Mouse (Mus musculus) urinary bladder, postnatal 0 days (tissue): Measurements from ENCODE around the gene Crygb. TPM values are rescaled to one million over a fixed set of nuclear protein-coding genes. Genes with fewer than 3 reads are reported as not detected.

Experiments
- polyA plus RNA-seq: library from polyadenylated mRNA; unstranded; fragments of >200 nt; fragmentation: Nextera tagmentation; extraction: Ambion mirVana; gene quantifications from 2 replicates; pipeline ENCODE4 v1.2.1, GENCODE M21; 2015

Crygb gene
- polyA plus RNA-seq: not detected in 2 replicates

DNA sequence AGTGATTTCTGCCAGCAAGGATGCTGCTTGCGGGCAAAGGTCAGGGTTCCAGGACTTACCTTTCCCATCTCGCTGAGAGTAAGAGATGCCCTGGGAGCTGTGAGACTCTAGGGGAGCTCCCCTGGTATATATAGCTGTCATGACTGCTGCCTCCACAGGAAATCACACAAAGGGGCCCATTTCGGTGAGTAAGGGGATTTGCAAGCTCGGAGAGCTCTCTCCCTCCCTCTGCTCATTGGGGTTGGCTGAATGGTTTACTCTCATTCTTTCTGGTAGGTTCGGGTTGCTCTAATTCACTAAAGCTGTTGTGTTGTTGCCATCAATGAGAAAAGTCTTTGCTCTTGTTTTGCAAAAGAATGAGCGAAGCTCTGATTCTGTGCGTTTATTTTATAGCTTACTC, at the start of gene Crygb:
Gene Crygb (minus strand): TSS at position 101 of the 400 bp plus-strand sequence.

DNA sequence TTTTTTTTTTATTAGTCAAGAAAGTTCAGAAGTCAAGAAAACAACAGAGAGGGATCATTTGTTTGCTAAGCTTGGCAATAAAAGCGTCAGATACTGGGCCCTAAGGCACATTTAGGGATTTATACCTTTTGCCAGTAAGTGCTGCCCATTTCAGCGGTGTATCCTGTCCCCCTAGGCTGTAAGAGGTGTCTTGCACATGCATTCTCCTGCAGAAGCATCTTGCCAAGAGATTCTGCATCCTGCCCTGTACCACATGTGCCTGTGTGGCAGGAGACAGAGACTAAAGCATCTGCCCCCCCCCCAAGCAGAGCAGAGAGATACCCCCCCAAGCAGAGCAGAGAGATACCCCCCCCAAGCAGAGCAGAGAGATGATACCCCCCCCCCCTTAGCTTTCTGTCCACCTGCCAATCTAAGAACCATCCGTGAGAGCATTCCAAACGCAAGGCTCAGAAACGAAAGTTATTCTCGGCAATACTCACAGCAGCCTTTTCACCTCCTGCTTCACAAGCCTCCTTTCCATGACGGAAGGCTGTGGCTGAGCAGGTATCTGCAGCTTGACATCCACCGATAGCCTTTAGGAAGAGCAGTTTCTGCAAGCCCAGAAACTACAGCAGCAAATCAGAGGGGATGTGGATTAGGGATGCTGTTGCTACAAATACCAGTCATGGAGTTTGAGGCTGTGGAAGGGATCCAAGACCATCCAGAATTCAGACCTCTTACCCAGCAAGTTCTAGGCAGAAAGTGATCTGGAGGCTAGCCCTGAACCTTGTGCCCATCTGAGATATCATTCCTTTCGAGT, 40.7 kb upstream of the Crygb start, which contains the start of gene D630023F18Rik:
Gene D630023F18Rik (minus strand): TSS at position 641 of the 799 bp plus-strand sequence.

GRCm38 (mm10) chr1:65119438-65119837, 37.4 kb upstream of the Crygb start, which contains the start of gene Gm28845:
Gene Gm28845 (minus strand): TSS chr1:65119558.

GRCm38 (mm10) chr1:65103273-65103672, 21.2 kb upstream of the Crygb start, which contains the start of gene Cryga:
Gene Cryga (minus strand): TSS chr1:65103373.

DNA sequence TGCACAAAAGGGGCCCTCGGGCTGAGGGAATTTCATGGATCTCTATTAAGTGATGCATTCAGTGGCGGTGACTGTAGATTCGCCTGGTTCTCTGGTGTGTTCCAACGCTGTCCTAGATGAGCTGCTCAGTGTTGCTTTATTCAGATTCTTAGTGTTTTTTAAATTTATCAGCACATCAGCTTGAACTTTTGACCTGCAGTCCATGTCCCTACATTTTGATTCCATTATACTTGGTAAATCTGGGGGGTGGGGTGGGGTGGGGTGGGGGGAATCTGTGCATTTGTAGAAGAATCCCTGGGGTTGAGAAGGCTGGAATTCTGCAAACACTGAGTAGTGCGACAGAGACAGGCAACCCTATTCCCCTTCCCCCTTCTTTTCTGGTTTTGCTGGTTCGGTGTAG, 8.5 kb downstream of the Crygb start, which contains the start of gene Crygc:
Gene Crygc (minus strand): TSS at position 101 of the 400 bp plus-strand sequence.

GRCm38 (mm10) chr1:65063352-65063751, 18.7 kb downstream of the Crygb start, which contains the start of gene Crygd:
Gene Crygd (minus strand): TSS chr1:65063452.

DNA sequence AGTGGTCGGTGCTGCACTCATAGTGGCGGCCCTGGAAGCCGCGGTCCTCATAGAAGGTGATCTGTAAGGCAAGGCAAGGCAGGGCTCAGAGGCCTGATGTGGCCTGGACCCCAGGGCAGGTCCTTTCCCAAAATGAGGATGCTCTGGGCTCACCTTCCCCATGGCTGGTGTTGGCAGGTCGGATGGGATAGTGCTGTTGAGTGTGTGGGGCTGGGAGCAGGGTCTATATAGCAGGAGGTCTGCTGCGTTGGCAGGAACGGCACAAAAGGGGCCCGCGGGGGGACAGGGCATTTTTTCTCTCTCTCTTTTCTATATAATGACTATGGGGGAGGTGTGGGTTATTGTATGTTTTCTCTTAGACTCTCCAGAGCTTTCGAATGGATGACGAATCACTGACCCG, 31.1 kb downstream of the Crygb start, which contains the start of gene Cryge:
Gene Cryge (minus strand): TSS at position 198 of the 400 bp plus-strand sequence.

GRCm38 (mm10) chr1:65032641-65033040, 49.4 kb downstream of the Crygb start, which contains the start of gene Akr1cl:
Gene Akr1cl (minus strand): TSS chr1:65032759.

Other genes with a start within 250 kb of the Crygb start
- gene Plekhm3, start 125.5 kb downstream of the Crygb start, polyA plus RNA-seq: 2.8 and 3.8 TPM in 2 replicates
- gene Akr1cl, start 49.5 kb downstream of the Crygb start, polyA plus RNA-seq: not detected in 2 replicates
- not detected in 2 replicates for gene Cryge, start 31.1 kb downstream of the Crygb start, polyA plus RNA-seq
- gene Crygd, start 18.8 kb downstream of the Crygb start, polyA plus RNA-seq: not detected in 2 replicates
- not detected in 2 replicates for gene Crygc, start 8.6 kb downstream of the Crygb start, polyA plus RNA-seq
- gene Cryga, start 21.1 kb upstream of the Crygb start, polyA plus RNA-seq: not detected in 2 replicates
- gene Gm28845, start 37.3 kb upstream of the Crygb start, polyA plus RNA-seq: not detected in 2 replicates
- 0.51 and 0.71 TPM in 2 replicates for gene D630023F18Rik, start 40.9 kb upstream of the Crygb start, polyA plus RNA-seq
- gene Idh1, start 104.2 kb upstream of the Crygb start, polyA plus RNA-seq: 128 and 147 TPM in 2 replicates
- 5.1 and 5.8 TPM in 2 replicates for gene Pikfyve, start 104.4 kb upstream of the Crygb start, polyA plus RNA-seq
- not detected in 2 replicates for gene Pth2r, start 199.8 kb upstream of the Crygb start, polyA plus RNA-seq